Mouse (Mus musculus): ENCODE data around the gene Ercc6l.

DNA sequence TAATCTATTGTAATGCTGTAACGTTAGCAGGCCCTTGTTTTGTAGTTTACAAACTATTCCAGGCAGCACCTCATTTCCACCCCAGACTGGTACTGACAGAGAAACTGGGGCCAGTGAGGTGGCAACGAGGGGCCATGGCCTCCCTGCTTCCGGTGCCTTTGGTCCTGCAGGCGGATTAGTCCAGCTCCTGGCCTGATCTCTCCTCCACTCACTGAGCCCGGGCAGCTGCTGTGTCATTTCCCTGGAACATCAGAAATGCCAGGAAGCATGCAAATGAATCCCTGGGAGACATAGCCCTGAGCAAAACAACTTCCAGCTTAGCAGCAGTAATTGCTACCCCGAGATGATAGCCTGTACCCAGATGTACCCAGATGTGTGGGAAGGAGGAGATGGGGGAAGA, 10.1 kb upstream of the Ercc6l start:
- TF ChIP-seq POLR2A (IDR thresholded peaks at IDR 0.05; ENCODE audit: borderline replicate concordance, extremely low read depth, low read depth, low read length) (no peak), CTCF (IDR thresholded peaks at IDR 0.05; ENCODE audit: insufficient read depth, low read length) (no peak)

All from lung, adult 2 months (tissue).